Comparison of ENCODE assay signal across 21 mouse cellular contexts in the genomic region with DNA sequence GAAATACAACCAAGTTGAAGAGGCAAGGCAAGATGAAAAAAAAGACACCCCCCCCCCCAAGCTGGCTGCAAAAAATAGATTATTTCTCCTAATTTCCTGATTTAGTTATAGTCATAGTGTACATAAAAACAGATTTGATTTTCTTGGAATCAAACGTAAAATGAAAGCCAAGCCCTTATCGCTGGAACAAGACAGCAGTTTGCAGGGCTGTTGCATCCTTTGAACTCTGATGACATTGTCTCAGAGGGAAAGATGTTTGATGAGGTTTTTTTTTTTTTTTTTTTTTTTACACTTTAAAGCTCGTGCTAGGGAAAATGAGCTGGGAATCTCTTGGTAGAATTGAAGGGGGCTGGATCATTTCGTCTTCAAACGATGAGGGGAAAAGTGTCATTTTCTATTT. TPM values are rescaled to one million over a fixed set of nuclear protein-coding genes. Genes with fewer than 3 reads are reported as not detected.
DNase-seq lines count a peak whose midpoint lies in the region; ATAC-seq and TF ChIP-seq lines count a peak whose summit lies in the region.
"Had no signal": no experiment of that assay in that cellular context is flagged by ENCODE, and none has a peak within 500 bp of the region (broad histone marks: within the 10 kb centered on the region; RNA-seq: fewer than 3 reads in every experiment).

No protein-coding gene starts in this region.

- no peak overlapping the region for H3K9ac ChIP-seq in lung, embryonic 14.5 days
- H3K9ac ChIP-seq in liver, postnatal 0 days (replicated peaks) = no peak overlapping the region
- H3K9ac ChIP-seq: embryonic facial prominence, embryonic 13.5 days; hindbrain, embryonic 14.5 days had no signal

- H3K4me3 ChIP-seq in lung, embryonic 14.5 days (ENCODE audit: low read depth, low read length) = no peak overlapping the region
- no peak overlapping the region for H3K4me3 ChIP-seq in liver, postnatal 0 days (ENCODE audit: low read depth, low read length)
- H3K4me3 ChIP-seq: embryonic facial prominence, embryonic 13.5 days; forebrain, embryonic 10.5 days; gastrocnemius, adult 2 months; heart, embryonic 10.5 days; hindbrain, embryonic 10.5 days had no signal

- DNase-seq in heart, adult 11 months = peak; percentile 9
- DNase-seq in heart, postnatal 14 days = no peak
- peak; percentile 19 for DNase-seq in lung, embryonic 14.5 days
- no peak for DNase-seq in lung, postnatal 4 days
- no peak for DNase-seq in liver, postnatal 0 days
- no peak for DNase-seq in thymus, adult 18-20 months
- DNase-seq in thymus, postnatal 36 days = no peak
- DNase-seq: adrenal gland, postnatal 10 days; cerebellum, adult 11-12 months; cerebellum, adult 9-10 months; cerebellum, postnatal 25 days; gastrocnemius, adult 2 months; gastrocnemius, postnatal 25 days had no signal

- H3K4me2 ChIP-seq in lung, embryonic 14.5 days = no peak overlapping the region
- H3K4me2 ChIP-seq in liver, postnatal 0 days (ENCODE audit: low read depth, low read length) = peak overlapping the region; percentile 49
- H3K4me2 ChIP-seq: embryonic facial prominence, embryonic 13.5 days; hindbrain, embryonic 14.5 days had no signal

- 47% methylated on average over 5 of the region's 5 CpGs for WGBS in lung, embryonic 14.5 days
- WGBS in liver, postnatal 0 days (ENCODE audit: insufficient replicate concordance) = 47% methylated on average over 5 of the region's 5 CpGs

- no peak for ATAC-seq in lung, embryonic 14.5 days (ENCODE audit: insufficient read depth)
- ATAC-seq in inflammation-experienced regulatory T-cells, adult 6 months = peak; percentile 2
- no peak for ATAC-seq in liver, postnatal 0 days
- ATAC-seq: forebrain, embryonic 14.5 days had no signal

- TF ChIP-seq EP300 in liver, postnatal 0 days (IDR thresholded peaks at IDR 0.05; ENCODE audit: low read depth) = no peak

- no peaks in the 10 kb centered on the region for H3K27me3 ChIP-seq in lung, embryonic 14.5 days (ENCODE audit: insufficient read depth, low read length)
- no peaks in the 10 kb centered on the region for H3K27me3 ChIP-seq in liver, postnatal 0 days (ENCODE audit: insufficient read depth, low read length)
- H3K27me3 ChIP-seq: embryonic facial prominence, embryonic 13.5 days had no signal

- H3K4me1 ChIP-seq in lung, embryonic 14.5 days (ENCODE audit: insufficient read depth) = no peaks in the 10 kb centered on the region
- no peaks in the 10 kb centered on the region for H3K4me1 ChIP-seq in liver, postnatal 0 days (ENCODE audit: insufficient read depth)
- H3K4me1 ChIP-seq: heart, embryonic 10.5 days had no signal

- intact Hi-C loops in heart, postnatal 14 days (cut with DNase I) = no loop called here

- H3K27ac ChIP-seq in lung, embryonic 14.5 days (ENCODE audit: low read depth) = no peak overlapping the region
- no peak overlapping the region for H3K27ac ChIP-seq in liver, postnatal 0 days (ENCODE audit: low read depth)
- H3K27ac ChIP-seq: forebrain, embryonic 10.5 days; gastrocnemius, adult 2 months; heart, embryonic 10.5 days; hindbrain, embryonic 10.5 days; hindbrain, embryonic 14.5 days had no signal

- no peak for TF ChIP-seq CTCF in lung, embryonic 14.5 days (IDR thresholded peaks at IDR 0.05; ENCODE audit: low read depth)
- TF ChIP-seq CTCF in liver, postnatal 0 days (IDR thresholded peaks at IDR 0.05; ENCODE audit: low read depth) = no peak

- no peaks in the 10 kb centered on the region for H3K9me3 ChIP-seq in lung, embryonic 14.5 days (ENCODE audit: low read depth, low read length)
- H3K9me3 ChIP-seq in liver, postnatal 0 days (ENCODE audit: low read length) = no peaks in the 10 kb centered on the region
- H3K9me3 ChIP-seq: embryonic facial prominence, embryonic 13.5 days; forebrain, embryonic 10.5 days; G1E; heart, embryonic 10.5 days; hindbrain, embryonic 10.5 days had no signal

- no peaks in the 10 kb centered on the region for H3K36me3 ChIP-seq in lung, embryonic 14.5 days (ENCODE audit: insufficient read depth)
- H3K36me3 ChIP-seq in liver, postnatal 0 days (replicated peaks; ENCODE audit: insufficient read depth, low read length) = no peaks in the 10 kb centered on the region
- H3K36me3 ChIP-seq: embryonic facial prominence, embryonic 13.5 days; forebrain, embryonic 10.5 days; G1E; heart, embryonic 10.5 days; hindbrain, embryonic 10.5 days had no signal

RNA-seq across cellular contexts. Expression of a gene that starts 21.4 kb away (rescaled TPM):
- total RNA-seq in heart, postnatal 14 days (2021) = 1 to 10 TPM; 1.4 to 1.8 TPM
- polyA plus RNA-seq in lung, embryonic 14.5 days (2014; fragmentation: Nextera tagmentation; extraction: Ambion mirVana) = 0.86 and 1.4 TPM in 2 replicates
- polyA plus RNA-seq in inflammation-experienced regulatory T-cells, adult 6 months (2017; shearing (Covaris generic)) = 100 to 1,000 TPM; 195 to 420 (median 351) TPM
- 5.3 and 6.3 TPM in 2 replicates for polyA plus RNA-seq in liver, postnatal 0 days (2015; fragmentation: Nextera tagmentation; extraction: Ambion mirVana)

Comparison
In these comparisons a context has a peak if more than half of its experiments do, and no peak if none do; other contexts are left out.
1. DNase-seq: peak in heart, adult 11 months (single experiment) and lung, embryonic 14.5 days (single experiment); none in heart, postnatal 14 days (0 of 2), lung, postnatal 4 days (0 of 2), liver, postnatal 0 days (single experiment), thymus, adult 18-20 months (0 of 2) and thymus, postnatal 36 days (0 of 2).
2. RNA of a gene that starts 21.4 kb away (polyA plus RNA-seq): 195 to 420 TPM in inflammation-experienced regulatory T-cells, adult 6 months; 5.3 to 6.3 TPM in liver, postnatal 0 days and 0.86 to 1.4 TPM in lung, embryonic 14.5 days; every median in the first group is over 10 times any median in the second.